Mouse (Mus musculus) induced T-regulatory cell, adult 2 months (primary cell): ENCODE data around the gene Trim7.
"Not testable (repeated sequence)": the region's sequence is repeated elsewhere in the genome, so short reads cannot be mapped to it uniquely, and the experiment has no call there.

Source experiments
- DNase-seq: peaks from one replicate; pipeline ENCODE4 v3.0.0-alpha.2; 2012; ENCODE audit warnings: low read depth

The Trim7 gene

GRCm38 (mm10) chr11:48850240-48850639, 24.3 kb downstream of the Trim7 start:
- no peak for DNase-seq

- peak; percentile 53 for DNase-seq
Measured at GRCm38 (mm10) chr11:48851270-48851995, 25.5 kb downstream of the Trim7 start.

DNA sequence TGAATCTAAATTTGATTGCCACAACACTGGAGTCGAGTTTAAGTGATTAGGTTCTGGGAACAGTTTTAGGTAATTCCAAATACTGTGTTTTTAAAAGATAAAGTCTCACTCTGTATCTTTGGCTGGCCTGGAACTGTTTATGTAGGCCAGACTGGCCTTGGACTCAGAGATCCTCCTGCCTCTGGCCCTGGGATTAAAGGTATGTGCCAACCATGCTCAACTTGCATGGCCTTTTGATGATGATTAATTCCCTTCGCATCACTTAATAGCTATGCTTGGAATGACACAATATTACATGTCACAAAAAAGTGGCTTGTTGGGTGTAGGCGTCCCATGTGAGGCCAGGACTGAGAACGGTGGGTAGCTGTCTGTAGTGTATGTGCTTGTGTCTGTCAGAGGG, 26.2 kb downstream of the Trim7 start:
- DNase-seq, result no peak

DNA sequence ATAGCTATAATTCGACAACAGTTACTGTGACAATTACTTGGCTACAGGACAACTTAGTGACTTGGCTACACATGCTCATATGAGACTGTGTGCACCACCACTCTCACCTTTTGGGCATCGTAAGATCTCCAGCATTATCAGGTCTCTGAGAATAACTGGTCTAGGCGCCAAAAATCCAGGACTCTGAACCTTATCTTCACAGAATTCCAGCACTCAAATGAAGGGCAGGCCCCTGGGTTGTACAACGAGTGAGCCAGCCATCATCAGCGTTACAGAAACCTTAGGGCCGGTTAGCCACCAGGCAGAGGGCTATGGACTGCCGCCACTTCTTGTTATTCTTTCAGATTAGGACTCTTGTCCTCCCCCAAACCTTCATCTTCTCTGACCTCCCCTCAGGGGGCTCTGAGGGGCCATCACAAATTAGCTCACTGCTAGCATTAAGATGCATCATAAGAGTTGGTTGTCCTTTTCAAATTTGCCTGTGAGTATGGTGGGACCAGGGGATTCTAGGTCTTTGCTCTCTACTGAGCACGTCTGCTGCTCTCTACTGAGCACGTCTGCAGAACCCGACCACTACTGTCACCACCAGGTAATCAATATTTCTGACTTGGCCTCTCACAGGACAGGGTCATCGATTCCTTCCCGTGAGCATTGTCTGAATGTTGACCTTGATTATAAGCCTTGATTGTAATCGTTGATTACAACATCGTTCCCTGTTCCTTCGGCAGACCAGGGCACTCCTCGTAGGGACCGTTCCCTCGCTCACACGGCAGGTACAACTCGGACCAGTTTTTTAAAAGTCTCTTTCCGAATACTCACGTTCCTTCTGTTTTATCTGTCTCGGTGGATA, 26.9 kb downstream of the Trim7 start:
- DNase-seq, result no peak

GRCm38 (mm10) chr11:48853474-48854180, 27.7 kb downstream of the Trim7 start:
- DNase-seq, result peak; percentile 91

DNA sequence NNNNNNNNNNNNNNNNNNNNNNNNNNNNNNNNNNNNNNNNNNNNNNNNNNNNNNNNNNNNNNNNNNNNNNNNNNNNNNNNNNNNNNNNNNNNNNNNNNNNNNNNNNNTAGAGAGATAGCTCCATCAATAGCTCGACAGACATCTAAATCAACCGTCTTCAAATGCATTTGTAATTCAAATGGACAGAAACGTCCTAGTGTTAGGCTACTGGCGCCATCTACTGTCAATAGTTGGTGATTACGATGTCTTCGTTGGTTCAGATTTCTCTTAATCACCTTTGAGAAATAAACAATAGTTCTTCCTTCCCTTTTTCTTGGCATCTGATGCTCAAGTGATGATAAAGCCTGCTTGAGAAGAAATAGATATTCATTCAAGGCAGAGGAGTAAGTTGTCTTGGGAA, 33.1 kb downstream of the Trim7 start:
- DNase-seq, result peak; percentile 93

GRCm38 (mm10) chr11:48862784-48863319, 36.9 kb downstream of the Trim7 start:
- DNase-seq, result no peak

DNA sequence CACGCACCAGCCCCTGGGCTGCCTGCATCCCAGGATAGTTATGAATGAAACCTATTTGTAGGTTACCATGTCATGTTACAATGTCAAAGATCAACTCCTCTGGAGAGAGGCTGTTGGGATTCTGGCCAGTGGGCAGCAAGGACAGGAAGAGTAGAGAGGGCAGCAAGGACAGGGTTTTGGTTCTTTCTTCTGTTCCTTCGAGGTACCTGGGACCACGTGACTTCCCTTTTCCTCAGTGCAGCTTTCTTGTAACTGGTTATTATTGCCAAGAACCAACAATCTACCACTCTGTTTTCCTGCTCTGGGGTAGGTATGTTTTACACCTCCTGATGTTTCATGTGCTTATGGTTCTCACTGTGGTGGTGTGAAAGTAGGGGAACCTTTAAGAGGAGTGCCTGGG, 37.9 kb downstream of the Trim7 start:
- DNase-seq, result no peak

DNA sequence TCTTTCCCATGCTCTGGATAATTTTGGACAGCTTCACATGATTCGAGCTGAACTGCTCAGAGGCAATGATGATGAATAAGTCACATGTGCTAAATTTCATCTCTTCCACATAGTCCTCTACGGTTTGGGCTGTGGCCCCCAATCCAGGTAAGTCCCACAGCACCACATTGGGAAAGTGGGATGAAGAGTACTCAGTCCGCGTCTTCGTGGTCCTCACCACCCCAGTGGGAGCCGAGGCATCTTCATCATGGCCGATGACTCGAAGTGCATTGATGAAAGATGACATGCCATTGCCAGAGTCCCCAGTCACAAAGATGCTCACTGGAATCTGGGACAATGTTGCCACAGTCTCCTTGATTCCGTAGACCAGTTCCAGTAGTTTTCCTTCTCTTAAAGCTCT, 40.5 kb downstream of the Trim7 start:
- no peak for DNase-seq

DNA sequence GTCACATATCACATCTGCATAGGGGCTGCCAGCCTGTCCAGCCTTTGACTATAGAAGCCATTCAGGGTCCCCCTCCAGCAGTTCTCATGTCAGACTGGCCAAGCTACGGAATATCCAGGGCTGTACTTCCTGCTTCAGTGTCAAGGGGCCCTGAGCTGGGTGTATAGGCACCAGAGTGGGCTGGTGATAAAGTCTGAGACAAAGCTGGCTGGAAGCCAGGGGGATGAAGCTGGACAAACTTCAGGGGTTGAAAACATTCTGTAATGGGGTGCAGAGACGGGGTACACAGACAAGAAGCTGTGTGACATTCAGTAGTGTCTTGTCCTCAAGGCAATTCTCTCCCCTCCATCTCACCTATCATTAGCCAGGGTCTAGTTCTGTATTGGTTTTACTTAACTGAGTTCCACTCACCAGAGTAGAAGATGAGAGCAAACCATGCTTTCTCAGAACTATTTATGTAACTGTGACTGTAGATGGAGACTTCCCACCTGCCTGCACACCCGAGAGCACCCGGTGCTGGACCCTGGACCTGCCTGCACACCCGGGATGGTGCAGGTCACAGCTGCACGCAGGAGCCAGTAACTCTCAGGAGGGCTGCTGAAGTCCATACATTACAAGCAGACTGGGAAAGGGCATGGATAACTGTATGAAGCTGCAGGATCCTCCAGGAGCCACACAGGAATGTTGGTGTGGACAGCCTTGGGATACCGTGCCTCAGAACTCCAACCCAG, 43.6 kb downstream of the Trim7 start:
- peak; percentile 53 for DNase-seq

GRCm38 (mm10) chr11:48870781-48871180, 44.8 kb downstream of the Trim7 start:
- no peak for DNase-seq

DNA sequence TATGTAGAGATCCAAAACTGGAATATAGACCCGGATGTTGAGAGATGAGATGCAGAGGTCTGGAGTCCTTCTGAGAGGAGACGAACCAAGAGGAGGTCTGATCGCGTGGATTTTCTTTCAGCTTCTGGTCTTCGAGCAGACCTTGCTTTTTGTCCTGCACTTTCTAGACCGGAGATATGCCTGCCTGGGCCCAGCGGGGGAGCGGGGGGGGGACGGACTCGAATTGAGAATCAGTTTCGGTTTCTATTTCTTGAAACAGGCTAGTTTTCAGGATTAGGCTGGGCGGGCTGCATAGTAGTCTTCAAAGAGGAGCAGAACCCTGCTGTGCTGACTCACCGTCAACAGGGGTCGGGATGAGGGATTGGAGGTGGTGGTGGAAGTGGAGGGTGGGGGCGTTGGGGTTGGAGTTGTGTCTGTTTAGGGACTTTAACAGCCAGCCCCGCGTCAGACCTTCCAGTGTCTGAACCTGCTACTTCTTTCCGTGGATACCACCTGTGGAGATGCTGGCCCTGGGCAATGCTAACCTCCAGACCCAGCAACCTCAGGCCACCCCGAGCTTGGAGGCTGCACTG, 45.3 kb downstream of the Trim7 start, which contains the start of gene Irgm1:
Irgm1 (minus strand) TSS at position 483 of the 572 bp plus-strand sequence.
- peak; percentile 94 for DNase-seq

GRCm38 (mm10) chr11:48871817-48872541, 46.0 kb downstream of the Trim7 start:
- peak; percentile 79 for DNase-seq

GRCm38 (mm10) chr11:48872695-48873300, 46.9 kb downstream of the Trim7 start:
- no peak for DNase-seq

DNA sequence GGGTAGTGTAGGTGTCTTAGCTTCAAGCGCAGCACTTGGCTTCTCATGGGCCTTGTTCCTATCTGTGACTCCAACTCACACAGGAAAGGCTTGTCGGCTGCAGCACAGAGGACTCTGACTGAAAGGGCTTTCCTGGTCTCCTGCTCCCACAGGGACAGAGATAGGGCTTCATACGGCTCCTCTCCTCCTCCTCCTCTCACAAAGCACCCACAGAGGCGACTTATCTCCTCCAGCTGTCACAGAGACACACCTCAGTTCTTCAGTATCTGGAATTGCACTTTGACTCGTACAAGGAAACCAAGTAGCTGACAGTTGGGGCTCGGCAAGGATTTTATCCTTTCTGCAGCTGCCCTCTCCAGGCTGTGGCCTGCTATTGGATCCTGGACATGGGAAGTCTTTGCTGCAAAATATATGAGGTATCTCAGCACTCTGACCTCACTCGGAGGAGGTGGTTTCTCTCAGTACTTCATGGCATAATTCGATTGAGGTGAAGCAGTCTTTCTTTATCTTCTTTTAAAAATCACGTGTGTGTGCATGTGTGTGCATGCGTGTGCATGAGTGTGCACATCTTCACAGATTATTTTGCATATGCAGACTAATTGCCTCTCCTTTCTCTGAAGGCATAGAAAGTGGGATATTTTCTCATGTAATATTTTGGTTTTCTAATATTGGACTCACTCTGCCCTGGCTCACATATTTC, 47.8 kb downstream of the Trim7 start:
- peak; percentile 52 for DNase-seq

- peak; percentile 91 for DNase-seq
Measured at GRCm38 (mm10) chr11:48874465-48874864, 48.5 kb downstream of the Trim7 start.

DNA sequence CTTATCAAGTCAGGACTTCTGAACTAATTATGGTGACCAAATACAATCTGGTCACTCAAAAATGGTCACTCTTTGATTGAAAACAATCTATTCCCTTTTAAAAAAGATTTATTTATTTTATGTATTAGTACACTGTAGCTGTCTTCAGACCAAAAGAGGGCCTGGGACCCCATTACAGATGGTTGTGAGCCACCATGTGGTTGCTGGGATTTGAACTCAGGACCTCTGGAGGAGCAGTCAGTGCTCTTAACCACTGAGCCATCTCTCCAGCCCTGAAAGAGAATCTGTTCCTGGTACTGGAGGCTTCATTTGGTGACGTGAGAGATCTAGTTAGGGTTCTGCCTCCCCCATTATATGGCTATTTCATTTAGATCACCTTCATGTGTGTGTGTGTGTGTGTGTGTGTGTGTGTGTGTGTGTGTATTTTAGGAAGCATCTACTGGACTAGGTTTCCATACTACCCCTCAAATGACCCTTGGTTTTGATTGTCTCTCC, 49.5 kb downstream of the Trim7 start:
- DNase-seq, result not testable (repeated sequence)

DNA sequence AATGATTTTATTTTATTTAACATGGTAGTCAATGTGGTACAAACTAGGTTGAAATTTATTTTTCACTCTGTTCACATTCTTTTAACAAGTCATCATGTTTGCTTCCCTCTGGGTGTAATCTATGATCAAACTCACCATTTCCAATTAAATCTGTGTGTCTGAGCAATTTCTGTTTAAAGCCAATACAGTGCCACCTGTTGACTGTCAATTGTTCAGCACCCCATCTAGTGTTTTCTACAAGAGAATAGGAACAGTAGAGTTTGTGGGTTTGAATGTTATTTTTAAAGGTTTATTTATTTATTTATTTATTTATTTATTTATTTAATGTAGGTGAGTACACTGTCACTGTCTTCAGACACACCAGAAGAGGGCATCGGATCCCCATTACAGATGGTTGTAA, 50.7 kb downstream of the Trim7 start:
- DNase-seq, result peak; percentile 33

GRCm38 (mm10) chr11:48898812-48899431, 73.0 kb downstream of the Trim7 start:
- no peak for DNase-seq
